Mouse (Mus musculus) liver, adult 2 months (tissue): ENCODE data around the gene Tmem198.
A peak's percentile ranks its signal among the peaks of the same experiment; 100 is the strongest.

Source experiments
- CTCF ChIP-seq: fragments of 200-500 bp; IDR thresholded peaks from 2 replicates; pipeline ENCODE4 v1.5.1; 2011; ENCODE audit warnings: low read depth, low read length, control low read depth
- POLR2A ChIP-seq: fragments of 200-500 bp; IDR thresholded peaks from 2 replicates; pipeline ENCODE4 v1.6.1; 2011; ENCODE audit warnings: low read length, control low read depth; ENCODE audit not compliant: insufficient read depth; ENCODE audit errors: extremely low read depth

DNA sequence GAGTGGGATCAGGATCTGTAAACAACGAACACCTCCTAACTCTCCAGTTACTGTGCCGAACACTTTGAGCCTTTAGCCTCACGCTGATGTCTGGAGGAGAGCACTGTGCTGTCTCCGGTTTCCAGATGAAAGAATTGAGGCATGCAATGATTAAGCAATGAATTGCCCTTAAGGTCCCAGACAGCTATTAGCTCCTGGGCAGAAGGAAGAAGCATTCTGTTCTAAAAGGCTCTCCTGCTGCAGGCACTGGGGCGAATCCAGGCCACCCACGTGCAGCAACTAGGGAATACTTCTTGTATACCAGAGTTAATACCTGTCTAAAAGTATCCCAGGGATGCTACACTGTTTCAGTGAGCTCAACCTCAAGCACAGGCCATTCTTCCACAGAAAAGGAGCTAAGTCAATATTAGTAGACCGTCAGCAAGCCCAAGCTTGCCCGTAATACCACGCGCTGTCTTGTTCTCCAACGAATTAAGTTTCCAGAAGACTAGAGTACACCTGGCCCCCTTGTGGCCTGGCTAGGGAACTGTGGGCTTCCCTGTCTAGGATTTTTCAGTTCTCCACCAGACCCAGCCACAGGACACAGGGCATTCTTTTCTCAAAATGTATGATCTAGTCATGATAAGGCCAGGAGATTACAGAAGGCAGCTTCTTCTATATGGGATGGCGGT, 15.7 kb downstream of the Tmem198 start:
- TF ChIP-seq CTCF (peak; percentile 66), POLR2A (no peak)
